Comparison of ENCODE assay signal across 15 mouse cellular contexts in the genomic region with DNA sequence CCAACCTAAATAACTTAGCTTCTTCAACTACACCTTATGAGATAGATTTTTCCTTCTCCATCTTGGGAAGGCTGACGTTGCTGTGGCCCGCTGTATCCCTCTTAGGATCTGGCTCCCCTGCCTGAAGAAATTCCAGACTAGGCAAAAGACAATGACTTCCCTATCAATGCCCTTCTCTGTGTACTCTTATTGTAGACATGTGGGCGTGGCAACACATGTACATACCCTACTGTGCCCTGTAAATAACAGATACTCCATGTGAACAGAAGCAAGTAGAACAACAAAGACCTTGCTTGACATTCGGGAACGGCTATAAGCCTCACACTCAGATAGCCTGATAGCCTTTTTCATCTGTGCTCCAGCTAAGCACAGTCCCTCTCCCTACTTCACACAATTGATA.
"Had no signal": no experiment of that assay in that cellular context is flagged by ENCODE, and none has a peak within 500 bp of the region (broad histone marks: within the 10 kb centered on the region; RNA-seq: fewer than 3 reads in every experiment).

No protein-coding gene starts in this region.

- H3K4me2 ChIP-seq: neural tube, embryonic 12.5 days; neural tube, embryonic 13.5 days; neural tube, embryonic 15.5 days; stomach, embryonic 15.5 days had no signal

- H3K36me3 ChIP-seq: neural tube, embryonic 12.5 days; neural tube, embryonic 13.5 days; neural tube, embryonic 15.5 days; stomach, embryonic 15.5 days had no signal

- H3K27me3 ChIP-seq: neural tube, embryonic 12.5 days; neural tube, embryonic 13.5 days; neural tube, embryonic 15.5 days; stomach, embryonic 15.5 days had no signal

- H3K4me1 ChIP-seq: neural tube, embryonic 12.5 days; stomach, embryonic 15.5 days had no signal

- H3K9ac ChIP-seq: neural tube, embryonic 12.5 days; neural tube, embryonic 13.5 days; neural tube, embryonic 15.5 days; stomach, embryonic 15.5 days had no signal

- H3K4me3 ChIP-seq: neural tube, embryonic 12.5 days; neural tube, embryonic 13.5 days; neural tube, embryonic 15.5 days; stomach, embryonic 15.5 days had no signal

- H3K9me3 ChIP-seq: neural tube, embryonic 12.5 days; neural tube, embryonic 13.5 days; neural tube, embryonic 15.5 days; stomach, embryonic 15.5 days had no signal

- H3K27ac ChIP-seq: neural tube, embryonic 12.5 days; neural tube, embryonic 13.5 days; neural tube, embryonic 15.5 days; stomach, embryonic 15.5 days had no signal

- DNase-seq: retina, postnatal 1 day; right cerebral cortex, adult 18-20 months; right cerebral cortex, postnatal 14 days; right cerebral cortex, postnatal 25 days; right cerebral cortex, postnatal 4 days; spleen, adult 18-20 months; thymus, adult 18-20 months; thymus, adult 2 months; thymus, postnatal 25 days; thymus, postnatal 36 days; thymus, postnatal 4 days had no signal
